Mouse (Mus musculus) spleen, embryonic (tissue): Measurements from ENCODE around the gene Taf11.

ENCODE experiments used
- CTCF ChIA-PET: fragments of 350-600 bp; sonication (Branson Sonifier 250); formaldehyde crosslinking; loops from one replicate; lab custom pipeline; 2022; lab: Charles Lee

The Taf11 gene

GRCm38 (mm10) chr17:27856798-27857648 lies 52.6 kb downstream of the Taf11 start:
- CTCF ChIA-PET, result interaction anchor here (0.6 kb wide), 1 partner anchor 64 kb away, joined by 3 read pairs; no protein-coding TSS in a partner anchor

GRCm38 (mm10) chr17:27856265-27856797 lies 53.3 kb downstream of the Taf11 start, which contains the start of gene Uhrf1bp1:
Gene Uhrf1bp1 (plus strand): TSS chr17:27856441.
- CTCF ChIA-PET, result interaction anchor here (0.6 kb wide), 1 partner anchor 63 kb away, joined by 3 read pairs; no protein-coding TSS in a partner anchor
